Mouse (Mus musculus): Measurements from ENCODE around the gene Polr1e. TPM values are rescaled to one million over a fixed set of nuclear protein-coding genes. Genes with fewer than 3 reads are reported as not detected.
A peak's percentile ranks its signal among the peaks of the same experiment; 100 is the strongest.
"Not testable (repeated sequence)": the region's sequence is repeated elsewhere in the genome, so short reads cannot be mapped to it uniquely, and the experiment has no call there.

Polr1e gene
- polyA plus RNA-seq, 1 experiment from 2014 or later: 37.2 TPM

DNA sequence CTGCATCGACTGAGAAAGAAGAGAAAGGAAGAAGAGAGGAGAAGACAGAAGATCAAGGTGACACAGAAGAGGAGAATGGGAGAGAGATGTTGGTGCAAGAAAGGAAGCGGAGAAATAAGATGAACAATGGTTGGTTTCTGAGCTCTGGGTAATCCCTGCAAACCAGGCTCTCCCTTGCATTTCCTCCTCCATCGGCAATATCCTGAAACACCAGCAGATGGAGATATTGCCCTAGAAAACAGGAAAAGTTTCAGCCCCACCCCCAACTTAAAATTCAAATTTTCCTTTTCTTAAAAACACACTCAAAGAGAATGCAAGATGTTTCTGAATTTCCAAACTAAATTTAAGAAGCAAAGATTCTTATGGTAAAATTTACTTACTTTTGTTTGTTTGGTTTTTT is 2.8 kb upstream of the Polr1e start:
- H3K36me3 ChIP-seq (replicated peaks; ENCODE audit: control insufficient read depth, insufficient read depth): no peaks in the 10 kb centered on the region
- peak overlapping the region; percentile 28 for H3K9ac ChIP-seq
- no peak overlapping the region for H3K27ac ChIP-seq
- H3K9me3 ChIP-seq (ENCODE audit: control insufficient read depth, low read length): no peaks in the 10 kb centered on the region
- H3K4me2 ChIP-seq (replicated peaks): peak overlapping the region; percentile 17; the same call in 1 of the 2 replicates
- peaks cover 30% of the 10 kb centered on the region for H3K4me1 ChIP-seq (replicated peaks; ENCODE audit: control insufficient read depth, insufficient read depth, low read length)
- DNase-seq (ENCODE audit: low spot score) (peak; percentile 83), ATAC-seq (ENCODE audit: low FRiP score) (no peak)
- WGBS: 6% methylated on average over 3 of the region's 3 CpGs
- H3K27me3 ChIP-seq (ENCODE audit: control insufficient read depth, insufficient read depth, low read length): no peaks in the 10 kb centered on the region
- H3K4me3 ChIP-seq (replicated peaks; ENCODE audit: low read length): no peak overlapping the region

DNA sequence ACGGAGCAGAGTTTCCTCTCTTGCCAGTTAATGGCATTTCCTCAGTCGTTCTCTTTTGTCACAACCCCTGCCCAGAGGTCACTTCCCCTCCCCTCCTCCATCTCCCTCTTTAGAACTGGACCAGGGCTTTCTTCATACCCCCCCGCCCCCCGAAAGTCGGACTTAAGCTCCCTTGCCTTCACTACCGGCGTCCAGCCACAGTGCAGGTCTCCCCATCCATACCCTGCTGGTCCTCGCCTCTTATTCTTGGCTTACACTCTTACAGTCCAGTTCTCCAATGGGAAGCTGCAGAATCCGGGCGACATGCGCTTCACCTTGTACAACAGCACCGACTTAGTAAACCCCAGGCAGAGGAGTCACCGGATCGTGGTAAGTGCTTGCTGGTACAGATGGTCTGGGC is 626 bp downstream of the Polr1e start:
- H3K4me1 ChIP-seq (replicated peaks; ENCODE audit: control insufficient read depth, insufficient read depth, low read length): peaks cover 20% of the 10 kb centered on the region
- no peaks in the 10 kb centered on the region for H3K27me3 ChIP-seq (ENCODE audit: control insufficient read depth, insufficient read depth, low read length)
- peak overlapping the region; percentile 97 for H3K4me2 ChIP-seq (replicated peaks)
- no peak overlapping the region for H3K27ac ChIP-seq
- DNase-seq (ENCODE audit: low spot score) (no peak), ATAC-seq (ENCODE audit: low FRiP score) (peak; percentile 18; the same call in 1 of the 2 replicates)
- H3K9ac ChIP-seq: peak overlapping the region; percentile 70
- H3K4me3 ChIP-seq (replicated peaks; ENCODE audit: low read length): peak overlapping the region; percentile 78
- WGBS: 3% methylated on average over 14 of the region's 14 CpGs
- H3K36me3 ChIP-seq (replicated peaks; ENCODE audit: control insufficient read depth, insufficient read depth): peaks cover 15% of the 10 kb centered on the region
- H3K9me3 ChIP-seq (ENCODE audit: control insufficient read depth, low read length): no peaks in the 10 kb centered on the region

DNA sequence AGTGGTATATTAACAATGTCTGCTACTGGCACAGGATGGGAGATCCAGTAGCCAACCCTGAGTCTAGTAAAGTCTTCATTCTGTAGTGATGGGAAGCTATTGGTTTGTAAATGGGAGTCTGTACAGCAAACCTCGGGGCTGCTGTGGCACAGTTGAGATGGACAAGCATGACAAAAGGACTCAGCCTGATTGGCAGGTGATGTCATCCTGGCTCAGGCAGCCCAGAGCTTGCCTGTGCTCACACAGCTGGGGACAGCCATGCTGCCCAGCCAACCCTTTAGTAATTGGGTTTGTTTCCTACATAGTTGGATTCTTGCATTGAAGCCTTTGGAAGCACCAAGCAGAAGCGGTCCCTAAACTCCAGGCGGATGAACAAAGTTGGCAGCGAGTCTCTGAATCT is 8.1 kb downstream of the Polr1e start:
- no peak for ATAC-seq (ENCODE audit: low FRiP score)
- Histone ChIP-seq H3K9me3 (ENCODE audit: control insufficient read depth, low read length) (no peaks in the 10 kb centered on the region), H3K27ac (no peak overlapping the region), H3K27me3 (ENCODE audit: control insufficient read depth, insufficient read depth, low read length) (no peaks in the 10 kb centered on the region), H3K4me3 (replicated peaks; ENCODE audit: low read length) (no peak overlapping the region), H3K9ac (no peak overlapping the region), H3K4me2 (replicated peaks) (no peak overlapping the region), H3K36me3 (replicated peaks; ENCODE audit: control insufficient read depth, insufficient read depth) (peaks cover 74% of the 10 kb centered on the region), H3K4me1 (replicated peaks; ENCODE audit: control insufficient read depth, insufficient read depth, low read length) (no peaks in the 10 kb centered on the region)
- 84% methylated on average over 4 of the region's 4 CpGs for WGBS
- DNase-seq (ENCODE audit: low spot score): no peak

DNA sequence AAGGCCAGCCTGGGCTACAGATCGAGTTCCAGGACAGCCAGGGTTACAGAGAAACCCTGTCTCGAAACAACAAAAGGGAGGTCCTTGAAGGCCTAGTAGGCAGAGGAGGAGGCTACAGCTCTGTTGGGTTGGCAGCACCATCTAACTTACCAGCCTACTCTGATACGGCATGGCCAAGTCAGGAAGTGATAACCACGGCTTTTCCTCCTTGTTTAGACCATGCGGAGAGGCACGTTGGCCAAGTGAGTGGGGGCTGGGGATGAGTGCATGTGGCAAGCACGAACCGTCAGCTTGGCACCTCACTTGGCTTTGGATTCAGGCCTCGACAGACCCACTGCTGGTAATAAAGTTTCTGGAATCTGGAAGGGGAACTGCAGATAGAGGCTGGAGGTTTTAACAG is 14.2 kb downstream of the Polr1e start:
- DNase-seq (ENCODE audit: low spot score) (no peak), ATAC-seq (ENCODE audit: low FRiP score) (no peak)
- Histone ChIP-seq H3K4me3 (replicated peaks; ENCODE audit: low read length) (no peak overlapping the region), H3K4me2 (replicated peaks) (no peak overlapping the region), H3K27ac (no peak overlapping the region), H3K36me3 (replicated peaks; ENCODE audit: control insufficient read depth, insufficient read depth) (peaks cover 82% of the 10 kb centered on the region), H3K27me3 (ENCODE audit: control insufficient read depth, insufficient read depth, low read length) (no peaks in the 10 kb centered on the region), H3K9ac (no peak overlapping the region), H3K4me1 (replicated peaks; ENCODE audit: control insufficient read depth, insufficient read depth, low read length) (no peaks in the 10 kb centered on the region), H3K9me3 (ENCODE audit: control insufficient read depth, low read length) (no peaks in the 10 kb centered on the region)
- WGBS: 93% methylated on average over 9 of the region's 9 CpGs

DNA sequence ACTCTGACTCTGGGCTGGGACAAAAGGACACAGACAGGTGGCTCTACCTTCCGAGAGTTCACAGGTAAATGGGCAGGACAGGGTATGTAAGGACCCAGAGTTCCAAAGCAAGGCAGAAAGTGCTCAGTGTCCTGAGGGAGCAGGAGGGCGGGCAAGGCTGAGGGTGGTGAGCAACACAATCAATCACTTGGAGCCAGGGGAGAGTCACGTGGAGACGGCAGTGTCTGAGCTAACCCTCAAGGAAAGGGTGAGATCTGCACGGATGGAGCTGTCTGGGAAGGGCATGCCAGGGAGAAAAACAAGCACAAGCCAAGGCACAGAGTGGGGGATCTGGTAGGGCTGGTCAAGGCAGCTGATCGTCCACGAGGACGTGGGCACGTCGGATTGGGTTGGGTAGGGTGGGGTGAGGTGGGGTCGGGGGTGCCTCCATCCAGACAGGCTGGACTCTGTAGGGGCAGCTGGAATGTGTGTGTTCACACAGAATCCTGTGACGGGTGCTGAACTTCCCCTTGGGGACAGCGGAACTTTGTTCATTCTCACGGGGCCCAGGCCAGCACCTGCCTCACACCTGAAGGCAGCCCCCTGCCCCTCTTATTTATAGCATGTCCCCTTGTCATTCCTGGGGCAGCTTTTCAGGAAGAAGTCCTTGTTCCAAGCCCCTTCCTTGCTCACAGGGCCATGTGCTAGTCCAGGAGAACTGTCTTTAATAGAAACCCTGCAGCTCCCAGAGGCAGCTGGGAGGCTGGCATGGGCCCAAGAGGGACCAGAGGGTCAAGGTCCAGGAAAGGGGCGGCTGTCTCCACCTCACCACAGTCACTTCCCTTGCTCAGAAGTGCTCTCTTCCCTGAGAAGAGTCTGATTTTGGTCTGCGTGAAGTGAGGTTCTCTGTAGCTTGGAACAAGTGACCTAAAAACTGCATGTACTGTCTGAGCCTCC is 16.6 kb downstream of the Polr1e start:
- Histone ChIP-seq H3K27me3 (ENCODE audit: control insufficient read depth, insufficient read depth, low read length) (no peaks in the 10 kb centered on the region), H3K36me3 (replicated peaks; ENCODE audit: control insufficient read depth, insufficient read depth) (peaks cover 78% of the 10 kb centered on the region), H3K9me3 (ENCODE audit: control insufficient read depth, low read length) (no peaks in the 10 kb centered on the region), H3K4me1 (replicated peaks; ENCODE audit: control insufficient read depth, insufficient read depth, low read length) (no peaks in the 10 kb centered on the region), H3K4me3 (replicated peaks; ENCODE audit: low read length) (no peak overlapping the region), H3K4me2 (replicated peaks) (no peak overlapping the region), H3K27ac (no peak overlapping the region), H3K9ac (no peak overlapping the region)
- 75% methylated on average over 16 of the region's 16 CpGs for WGBS
- no peak for DNase-seq (ENCODE audit: low spot score)
- no peak for ATAC-seq (ENCODE audit: low FRiP score)

DNA sequence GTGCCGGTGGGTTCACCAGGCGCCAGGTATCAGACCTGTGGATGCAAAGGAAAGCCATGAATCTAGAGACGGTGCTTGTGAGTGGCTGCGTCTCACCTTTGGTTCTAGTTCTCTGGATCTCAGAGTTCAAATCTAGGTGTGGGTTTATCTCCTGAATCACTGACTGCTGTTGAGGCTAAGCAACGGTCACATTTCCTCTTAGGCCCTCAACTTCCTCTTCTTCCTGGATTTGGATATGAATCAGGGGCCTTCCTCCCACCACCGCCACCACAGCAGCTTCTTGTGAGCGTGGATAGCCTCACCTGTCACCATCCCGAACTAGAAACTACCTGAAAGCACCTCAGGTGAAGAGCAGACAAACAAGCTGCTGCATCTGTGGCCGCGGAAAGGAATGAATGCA is 17.7 kb downstream of the Polr1e start:
- H3K27me3 ChIP-seq (ENCODE audit: control insufficient read depth, insufficient read depth, low read length): no peaks in the 10 kb centered on the region
- ATAC-seq (ENCODE audit: low FRiP score) (no peak), DNase-seq (ENCODE audit: low spot score) (no peak)
- H3K36me3 ChIP-seq (replicated peaks; ENCODE audit: control insufficient read depth, insufficient read depth): peaks cover 80% of the 10 kb centered on the region
- H3K4me2 ChIP-seq (replicated peaks): no peak overlapping the region
- H3K4me1 ChIP-seq (replicated peaks; ENCODE audit: control insufficient read depth, insufficient read depth, low read length): no peaks in the 10 kb centered on the region
- no peak overlapping the region for H3K9ac ChIP-seq
- no peak overlapping the region for H3K4me3 ChIP-seq (replicated peaks; ENCODE audit: low read length)
- no peak overlapping the region for H3K27ac ChIP-seq
- no peaks in the 10 kb centered on the region for H3K9me3 ChIP-seq (ENCODE audit: control insufficient read depth, low read length)
- 92% methylated on average over 10 of the region's 10 CpGs for WGBS

DNA sequence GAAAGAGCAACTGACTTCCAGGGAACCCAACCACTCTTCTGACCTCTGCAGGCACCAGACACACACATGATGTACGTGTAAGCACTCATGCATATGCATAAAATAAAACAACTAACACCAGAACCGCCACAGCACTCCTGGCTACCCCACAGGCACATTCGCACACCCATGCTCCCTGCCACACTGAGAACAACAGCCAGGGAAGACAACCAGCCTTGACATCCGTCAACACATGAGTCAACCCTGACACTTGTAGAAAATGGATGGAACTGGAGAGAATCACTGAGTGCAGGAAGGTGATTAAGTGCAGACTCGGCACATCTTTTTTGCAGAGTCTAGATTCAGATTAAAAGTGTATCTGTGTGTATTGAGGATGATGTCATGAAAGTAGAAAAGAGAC is 18.2 kb downstream of the Polr1e start:
- Histone ChIP-seq H3K36me3 (replicated peaks; ENCODE audit: control insufficient read depth, insufficient read depth) (peaks cover 80% of the 10 kb centered on the region), H3K4me1 (replicated peaks; ENCODE audit: control insufficient read depth, insufficient read depth, low read length) (no peaks in the 10 kb centered on the region), H3K27ac (no peak overlapping the region), H3K4me2 (replicated peaks) (no peak overlapping the region), H3K9me3 (ENCODE audit: control insufficient read depth, low read length) (no peaks in the 10 kb centered on the region), H3K9ac (no peak overlapping the region), H3K27me3 (ENCODE audit: control insufficient read depth, insufficient read depth, low read length) (no peaks in the 10 kb centered on the region), H3K4me3 (replicated peaks; ENCODE audit: low read length) (no peak overlapping the region)
- WGBS: 75% methylated on average over 5 of the region's 5 CpGs
- DNase-seq (ENCODE audit: low spot score): no peak
- ATAC-seq (ENCODE audit: low FRiP score): no peak

DNA sequence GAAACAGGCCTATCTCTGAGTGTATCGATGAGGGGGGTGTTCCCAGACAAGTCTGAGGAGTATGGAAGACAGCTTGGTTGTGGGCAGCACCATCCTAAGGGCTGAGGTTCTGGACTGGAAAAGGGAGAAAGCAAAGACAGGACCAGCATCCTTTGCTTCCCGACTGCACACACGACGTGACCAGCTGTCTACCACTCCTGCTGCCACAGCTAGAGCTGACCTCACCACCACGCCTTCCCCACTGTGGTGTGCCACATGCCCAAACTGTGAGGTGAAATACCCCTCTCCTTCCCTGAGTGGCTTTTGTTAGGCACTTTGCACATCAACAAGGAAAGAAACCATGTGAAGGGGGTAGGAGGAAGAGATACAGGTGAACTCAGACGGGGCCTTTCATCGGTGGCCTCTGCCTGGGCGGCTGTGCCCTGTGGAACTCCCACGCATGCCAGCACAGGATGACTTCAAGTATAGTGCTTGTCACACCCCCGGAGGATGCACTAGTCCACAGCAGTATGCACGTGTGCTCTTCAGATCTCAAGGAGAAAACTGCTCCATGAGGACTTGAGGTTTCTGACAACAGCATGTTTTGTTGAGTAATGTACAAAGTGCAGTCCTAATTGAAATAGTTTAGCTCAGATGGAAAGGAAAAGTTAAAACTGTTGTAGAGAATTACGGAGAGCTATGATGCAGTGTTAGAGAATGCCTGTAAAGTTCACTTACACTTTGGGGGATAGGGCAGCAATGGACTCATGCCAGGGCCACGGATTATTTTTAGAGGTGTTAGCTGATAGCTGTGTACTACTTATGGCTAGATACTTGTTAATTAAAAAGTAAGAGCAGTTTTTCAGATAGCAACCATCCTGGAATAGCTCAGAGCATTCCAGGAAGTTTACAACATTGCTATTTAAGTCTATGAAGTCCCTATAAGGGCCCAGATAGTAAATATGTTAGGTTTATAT is 19.4 kb downstream of the Polr1e start:
- WGBS: 92% methylated on average over 13 of the region's 13 CpGs

DNA sequence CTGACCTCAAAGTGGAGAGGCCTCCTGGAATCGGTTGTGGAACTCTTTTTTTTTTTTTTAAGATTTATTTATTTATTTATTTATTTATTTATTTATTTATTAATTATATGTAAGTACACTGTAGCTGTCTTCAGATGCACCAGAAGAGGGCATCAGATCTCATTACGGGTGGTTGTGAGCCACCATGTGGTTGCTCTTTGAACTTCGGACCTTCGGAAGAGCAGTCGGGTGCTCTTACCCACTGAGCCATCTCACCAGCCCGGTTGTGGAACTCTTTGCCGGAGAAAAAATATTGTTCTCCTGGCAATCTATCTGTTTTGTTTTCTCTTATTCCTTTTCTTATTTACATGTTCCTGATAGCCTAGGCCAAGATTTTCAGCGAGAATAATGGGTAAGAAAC is 20.5 kb downstream of the Polr1e start:
- ATAC-seq (ENCODE audit: low FRiP score); H3K27ac ChIP-seq; H3K4me2 ChIP-seq (replicated peaks); H3K4me3 ChIP-seq (replicated peaks; ENCODE audit: low read length); H3K27me3 ChIP-seq (ENCODE audit: control insufficient read depth, insufficient read depth, low read length); H3K9ac ChIP-seq; H3K9me3 ChIP-seq (ENCODE audit: control insufficient read depth, low read length); H3K4me1 ChIP-seq (replicated peaks; ENCODE audit: control insufficient read depth, insufficient read depth, low read length); DNase-seq (ENCODE audit: low spot score): not testable (repeated sequence)
- WGBS: 61% methylated on average over 8 of the region's 8 CpGs
- peaks cover 75% of the 10 kb centered on the region for H3K36me3 ChIP-seq (replicated peaks; ENCODE audit: control insufficient read depth, insufficient read depth)

More for the DNA sequence above, 19.4 kb downstream of the Polr1e start:
- Histone ChIP-seq H3K4me1 (replicated peaks; ENCODE audit: control insufficient read depth, insufficient read depth, low read length) (no peaks in the 10 kb centered on the region), H3K4me2 (replicated peaks) (no peak overlapping the region), H3K9ac (no peak overlapping the region), H3K36me3 (replicated peaks; ENCODE audit: control insufficient read depth, insufficient read depth) (peaks cover 78% of the 10 kb centered on the region), H3K9me3 (ENCODE audit: control insufficient read depth, low read length) (no peaks in the 10 kb centered on the region), H3K4me3 (replicated peaks; ENCODE audit: low read length) (no peak overlapping the region), H3K27me3 (ENCODE audit: control insufficient read depth, insufficient read depth, low read length) (no peaks in the 10 kb centered on the region), H3K27ac (no peak overlapping the region)
- no peak for DNase-seq (ENCODE audit: low spot score)
- no peak for ATAC-seq (ENCODE audit: low FRiP score)
